Mouse (Mus musculus): ENCODE measurements around the gene Ext2.

Gene Ext2

GRCm38 (mm10) chr2:93613020-93613419 is 209.3 kb downstream of the Ext2 start:
- no peak for DNase-seq

Data from retina, postnatal 1 day (tissue).